Mouse (Mus musculus): ENCODE measurements at regions not wholly inside any gene's neighbourhood (a gene's known extent, or its start where the extent isn't known, plus 50 kb on each side); places are given as distances from the start of the nearest gene placed in this dataset.

GRCm38 (mm10) chr16:7647275-7647926 lies 777.5 kb downstream of the Tmem114 start:
- no peak for DNase-seq (ENCODE audit: low read depth, low spot score)

- DNase-seq (ENCODE audit: low read depth, low spot score), result no peak
These were observed 780.6 kb downstream of the Tmem114 start for GRCm38 (mm10) chr16:7644363-7644762.

GRCm38 (mm10) chr16:7638955-7639755 lies 785.8 kb downstream of the Tmem114 start:
- DNase-seq (ENCODE audit: low read depth, low spot score), result no peak

GRCm38 (mm10) chr16:7637993-7638392 lies 786.9 kb downstream of the Tmem114 start:
- DNase-seq (ENCODE audit: low read depth, low spot score), result no peak

DNA sequence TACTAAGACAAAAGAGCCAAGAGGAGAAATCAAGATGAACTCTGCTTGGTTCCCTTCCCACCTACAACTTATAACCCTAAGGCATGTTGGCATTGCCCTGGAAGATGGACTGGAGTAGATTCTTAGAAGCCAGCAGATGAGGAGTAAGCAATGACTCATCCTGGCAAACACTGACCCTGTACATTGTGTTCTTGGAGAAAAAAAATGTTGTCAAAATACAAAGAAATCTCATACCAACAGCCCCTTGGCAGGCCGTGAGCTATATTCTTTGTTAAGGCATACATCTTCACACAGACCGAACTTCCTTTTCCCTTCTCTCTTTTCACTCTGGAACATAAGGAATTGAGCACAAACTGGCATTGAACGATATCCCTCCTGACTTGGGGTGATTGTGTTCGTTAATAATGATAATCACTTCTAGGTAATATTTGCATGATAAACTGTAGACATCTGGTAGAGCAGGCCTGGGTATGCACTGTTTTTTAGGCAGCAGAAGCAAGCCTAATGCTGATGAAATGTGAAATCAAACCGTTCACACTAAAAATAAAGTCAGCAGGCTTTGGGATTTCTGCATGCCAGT lies 787.7 kb downstream of the Tmem114 start:
- no peak for DNase-seq (ENCODE audit: low read depth, low spot score)

DNA sequence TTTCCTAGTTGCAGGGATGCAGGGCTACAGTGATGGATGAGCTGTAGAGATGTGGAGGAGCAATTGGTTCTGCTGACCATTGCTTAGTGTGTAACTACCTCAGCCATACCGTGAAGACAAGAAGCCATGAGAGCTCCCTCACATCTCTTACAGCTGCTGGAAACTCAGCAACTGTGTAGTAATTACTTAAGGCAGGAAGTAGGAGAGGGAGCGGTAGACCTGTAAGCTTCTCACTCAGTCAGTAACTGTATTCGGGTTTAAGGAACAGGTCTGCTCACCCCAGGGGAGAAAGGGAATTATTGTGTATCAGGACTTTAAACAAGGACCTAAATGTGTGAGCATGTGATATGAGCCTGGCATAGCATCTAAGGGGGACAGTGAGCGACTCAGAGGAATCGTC lies 788.6 kb downstream of the Tmem114 start:
- DNase-seq (ENCODE audit: low read depth, low spot score), result no peak

DNA sequence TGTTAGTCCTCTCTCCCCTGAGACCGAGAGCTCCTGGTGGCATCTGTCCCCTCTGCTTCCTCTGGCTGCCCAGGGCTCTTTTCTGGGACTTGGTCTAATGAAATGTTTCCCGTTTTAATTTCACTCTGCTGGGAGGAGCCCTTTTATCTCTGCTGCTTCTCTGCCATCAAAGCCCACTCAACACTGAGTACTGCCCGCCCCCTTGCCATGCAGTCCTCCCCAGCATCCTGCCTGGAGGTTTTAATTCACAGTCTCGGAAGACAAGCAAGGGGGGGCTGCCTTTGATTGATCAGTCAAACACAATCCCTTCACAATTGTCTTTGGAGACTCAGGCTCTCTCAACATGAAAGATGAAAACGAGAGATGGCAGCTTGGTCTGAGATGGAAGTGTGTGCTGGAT lies 792.5 kb downstream of the Tmem114 start:
- no peak for DNase-seq (ENCODE audit: low read depth, low spot score)

DNA sequence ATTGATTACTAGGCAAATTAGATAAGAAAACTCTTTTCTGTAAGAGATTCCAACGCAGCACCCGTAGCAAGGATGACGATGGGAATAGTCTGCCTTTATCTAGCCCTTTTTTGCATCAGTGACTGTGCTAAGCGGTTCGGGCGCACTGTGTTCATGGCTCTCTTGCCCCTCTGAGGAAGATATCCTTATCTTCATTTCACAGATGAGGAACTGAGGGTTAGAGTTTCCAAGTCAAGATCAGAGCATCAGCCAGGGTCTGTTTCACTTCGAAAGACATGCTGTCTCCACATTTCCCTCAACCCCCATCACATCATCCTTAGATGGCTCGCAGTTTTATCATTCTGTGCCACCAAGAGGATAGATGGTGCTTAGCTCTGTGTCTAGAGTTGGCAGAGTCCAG lies 796.6 kb downstream of the Tmem114 start:
- no peak for DNase-seq (ENCODE audit: low read depth, low spot score)

DNA sequence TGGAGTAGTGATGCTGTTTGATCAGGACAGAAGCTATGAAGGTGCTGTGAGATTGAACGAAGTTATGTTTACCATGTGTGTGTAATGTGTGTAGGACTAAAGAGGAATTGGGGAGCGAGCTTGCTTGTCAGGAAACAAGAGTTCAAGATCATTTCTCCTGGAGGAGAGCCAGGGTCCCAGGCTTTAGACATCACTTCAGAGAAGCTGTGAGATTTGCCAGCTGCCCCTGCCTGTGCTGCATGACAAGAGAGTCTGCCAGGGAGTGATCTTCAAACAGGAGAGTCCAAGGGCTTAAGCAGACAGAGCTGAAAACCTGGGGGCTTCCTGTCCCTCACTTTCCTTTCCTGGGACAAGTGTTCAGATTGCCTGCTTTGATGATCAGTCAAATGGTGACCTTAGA lies 818.3 kb downstream of the Tmem114 start:
- no peak for DNase-seq (ENCODE audit: low read depth, low spot score)

DNA sequence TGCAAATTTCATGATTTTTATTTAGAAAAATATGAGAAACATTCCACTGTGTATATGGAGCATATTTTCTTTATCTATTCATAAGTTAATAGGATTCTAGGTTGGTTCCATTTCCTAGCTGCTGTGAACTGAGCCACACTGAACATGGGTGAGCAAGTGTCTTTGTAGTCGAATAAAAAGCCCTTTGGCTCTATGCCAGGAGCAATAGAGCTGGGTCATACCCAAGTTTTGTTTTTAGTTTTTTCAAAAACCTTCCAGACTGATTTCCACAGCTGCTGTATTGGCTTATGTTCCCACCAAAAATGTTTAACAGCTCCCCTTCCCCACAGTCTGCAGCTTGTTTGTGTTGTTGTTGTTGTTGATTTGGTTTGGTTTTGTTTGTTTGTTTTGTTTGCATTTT lies 822.5 kb downstream of the Tmem114 start:
- DNase-seq (ENCODE audit: low read depth, low spot score), result no peak

DNA sequence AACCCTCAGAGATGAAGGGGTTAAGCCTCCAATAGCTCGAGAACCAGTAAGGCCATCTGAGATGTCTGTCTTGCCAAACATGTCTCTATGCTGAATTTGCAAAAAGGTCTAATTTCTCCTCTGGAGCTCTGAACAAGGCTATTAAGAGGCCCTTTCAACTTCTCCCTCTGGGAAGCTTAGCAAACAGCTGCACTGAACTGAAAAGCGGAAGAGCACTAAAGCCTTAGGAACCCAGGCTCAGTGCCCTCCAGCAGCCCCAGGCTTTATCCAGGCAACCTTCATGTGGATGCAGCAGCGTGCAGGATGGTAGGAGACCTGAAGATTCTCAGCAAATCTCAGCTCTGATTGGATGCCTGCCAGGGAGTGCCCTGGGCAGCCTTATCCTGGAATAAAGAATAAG lies 850.1 kb downstream of the Tmem114 start:
- no peak for DNase-seq (ENCODE audit: low read depth, low spot score)

GRCm38 (mm10) chr16:7560841-7561240 lies 864.1 kb downstream of the Tmem114 start:
- no peak for DNase-seq (ENCODE audit: low read depth, low spot score)

DNA sequence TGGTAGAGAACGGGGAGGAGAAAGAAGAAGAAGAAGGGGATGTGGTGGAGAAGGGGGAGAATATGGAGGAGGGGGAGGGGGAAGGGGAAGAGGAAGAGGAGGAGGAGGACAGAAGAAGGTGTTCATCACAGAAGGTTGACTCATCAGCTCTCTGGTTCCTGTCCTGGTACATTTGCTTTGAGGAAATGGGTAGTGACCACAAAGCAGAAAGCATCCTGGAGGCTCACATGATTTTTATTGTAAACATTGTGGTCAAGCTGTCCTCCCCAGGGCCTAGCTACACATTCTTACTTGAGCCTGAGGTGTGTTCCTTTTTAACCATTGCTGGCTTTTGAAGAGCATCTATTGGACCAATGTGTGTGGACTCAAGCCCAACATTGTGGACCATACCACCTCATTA lies 865.8 kb downstream of the Tmem114 start:
- DNase-seq (ENCODE audit: low read depth, low spot score), result no peak

DNA sequence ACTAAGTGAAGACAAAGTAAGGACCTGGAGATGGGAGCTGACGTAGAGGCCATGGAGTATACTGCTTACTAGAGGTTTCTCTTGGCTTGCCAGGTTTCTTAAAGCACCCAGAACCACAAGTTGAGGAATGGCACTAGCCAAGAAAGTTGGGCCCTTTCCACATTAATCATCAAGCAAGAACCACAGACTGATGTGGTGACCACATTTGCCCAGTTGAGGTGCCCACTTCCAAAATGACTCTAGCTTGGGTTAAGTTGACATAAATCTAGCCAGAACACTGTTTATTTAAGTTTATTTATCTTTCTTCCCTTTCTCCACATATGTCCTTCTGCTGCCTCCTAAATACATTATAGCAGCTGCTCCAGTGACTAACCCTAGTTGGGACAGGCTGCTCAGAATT lies 866.3 kb downstream of the Tmem114 start:
- no peak for DNase-seq (ENCODE audit: low read depth, low spot score)

- DNase-seq (ENCODE audit: low read depth, low spot score), result no peak
These were observed 869.0 kb downstream of the Tmem114 start for GRCm38 (mm10) chr16:7555911-7556310.

- DNase-seq (ENCODE audit: low read depth, low spot score), result no peak
These were observed 875.4 kb downstream of the Tmem114 start for GRCm38 (mm10) chr16:7549568-7549967.

GRCm38 (mm10) chr16:7544067-7544466 lies 880.9 kb downstream of the Tmem114 start:
- DNase-seq (ENCODE audit: low read depth, low spot score), result no peak

DNA sequence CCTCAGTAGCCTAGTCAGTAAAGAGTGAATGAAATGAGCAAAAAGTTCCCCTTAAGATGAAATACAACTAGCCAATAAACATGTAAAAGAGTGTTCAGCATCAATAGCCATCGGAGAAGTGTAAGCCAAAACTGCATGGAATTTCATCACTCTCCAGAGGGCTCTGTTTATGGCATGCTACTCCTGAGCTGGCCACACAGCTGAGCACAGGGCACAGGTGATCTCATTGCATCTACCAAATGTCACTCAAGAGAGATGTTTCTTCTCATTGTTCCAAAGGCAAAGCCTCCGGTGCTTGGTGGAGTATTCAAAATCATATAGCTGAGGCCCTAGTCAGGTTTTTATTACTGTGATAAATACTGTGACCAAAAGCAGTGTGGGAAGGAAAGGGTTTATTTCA lies 895.1 kb downstream of the Tmem114 start:
- no peak for DNase-seq (ENCODE audit: low read depth, low spot score)

DNA sequence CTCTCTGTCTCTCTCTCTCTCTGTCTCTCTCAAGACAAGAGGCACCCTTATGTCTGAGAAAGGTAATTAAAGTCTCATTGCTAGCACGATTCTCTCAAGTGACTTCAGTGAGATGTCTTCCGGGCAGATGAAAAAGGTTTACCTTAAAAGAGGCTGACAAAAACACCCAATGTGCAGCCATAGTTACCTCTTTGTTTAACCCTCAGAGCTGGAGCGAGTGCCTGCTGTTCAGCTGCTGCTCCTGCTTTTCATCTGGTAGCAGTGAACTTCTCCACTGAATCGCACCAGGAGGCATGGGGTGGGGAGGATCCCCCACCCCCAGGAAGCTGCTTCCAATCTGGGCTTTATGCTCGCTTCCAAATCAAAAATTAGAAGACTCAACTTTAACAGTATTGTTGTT lies 896.0 kb downstream of the Tmem114 start:
- no peak for DNase-seq (ENCODE audit: low read depth, low spot score)

DNA sequence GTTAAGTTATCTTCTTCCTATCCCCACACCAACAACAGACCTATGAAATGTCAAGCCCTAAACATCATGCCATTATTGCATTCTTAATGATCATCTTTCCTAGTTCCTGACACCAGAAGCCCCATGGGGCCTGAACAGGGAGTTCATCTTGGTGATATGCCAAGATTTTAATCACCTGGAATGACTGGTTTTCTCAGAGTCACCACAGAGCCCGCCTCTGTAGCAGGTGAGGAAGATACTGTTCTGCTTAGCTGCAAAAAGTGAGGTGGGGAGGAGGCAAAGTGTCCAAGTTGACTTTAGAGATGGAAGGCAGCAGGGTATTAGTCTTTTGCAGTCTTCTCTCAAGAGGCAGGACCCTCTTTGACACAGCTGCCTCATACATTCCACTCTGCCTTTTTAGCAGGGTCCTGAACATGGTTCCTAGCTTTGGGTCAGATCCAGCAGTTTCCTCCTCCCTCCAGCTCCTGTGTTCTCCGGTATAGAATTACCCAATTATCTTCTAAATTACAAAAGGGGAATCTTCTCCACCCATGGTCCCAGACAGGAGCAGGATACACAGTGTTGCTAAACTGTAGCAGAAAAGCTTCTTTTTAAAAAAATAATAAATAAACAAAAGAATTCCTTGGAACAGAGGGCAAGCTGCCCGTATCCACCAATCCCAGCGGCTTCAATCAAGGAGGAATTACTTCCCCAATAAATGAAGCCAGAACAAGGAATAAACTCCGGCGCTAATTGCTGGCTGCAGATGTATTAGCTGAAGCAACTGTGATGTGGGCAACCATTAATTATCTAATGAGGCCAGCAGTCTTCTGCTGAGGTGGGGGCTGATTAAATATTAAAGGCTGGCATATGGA lies 896.8 kb downstream of the Tmem114 start:
- no peak for DNase-seq (ENCODE audit: low read depth, low spot score)

DNA sequence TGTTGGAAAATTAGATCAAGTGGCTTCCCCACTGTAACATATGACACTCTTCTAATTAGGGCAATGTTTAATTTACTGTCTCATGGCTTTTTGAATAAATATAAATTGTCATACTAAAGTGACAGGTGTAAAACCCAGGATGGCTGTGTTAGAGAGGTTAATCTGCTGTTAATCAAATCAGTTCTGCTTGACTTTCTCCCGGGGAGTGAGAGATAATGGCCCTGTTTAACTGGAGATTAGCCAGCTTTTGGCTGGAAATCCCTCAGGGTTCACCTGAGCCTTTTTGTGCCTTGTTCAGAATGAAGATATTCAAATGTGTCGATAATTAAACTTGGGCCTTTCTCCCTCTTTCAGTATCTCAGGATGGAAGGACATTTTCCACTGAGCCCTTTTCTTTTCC lies 906.2 kb downstream of the Tmem114 start:
- no peak for DNase-seq (ENCODE audit: low read depth, low spot score)
